Mouse (Mus musculus): ENCODE results near the gene Cfap46.
"Not testable (repeated sequence)": the region's sequence is repeated elsewhere in the genome, so short reads cannot be mapped to it uniquely, and the experiment has no call there.

The Cfap46 gene

GRCm38 (mm10) chr7:139663318-139663717 is 20.3 kb downstream of the Cfap46 start:
- no peak for DNase-seq (ENCODE audit: low spot score)

GRCm38 (mm10) chr7:139659901-139660300 is 23.7 kb downstream of the Cfap46 start:
- DNase-seq (ENCODE audit: low spot score) = not testable (repeated sequence)

DNA sequence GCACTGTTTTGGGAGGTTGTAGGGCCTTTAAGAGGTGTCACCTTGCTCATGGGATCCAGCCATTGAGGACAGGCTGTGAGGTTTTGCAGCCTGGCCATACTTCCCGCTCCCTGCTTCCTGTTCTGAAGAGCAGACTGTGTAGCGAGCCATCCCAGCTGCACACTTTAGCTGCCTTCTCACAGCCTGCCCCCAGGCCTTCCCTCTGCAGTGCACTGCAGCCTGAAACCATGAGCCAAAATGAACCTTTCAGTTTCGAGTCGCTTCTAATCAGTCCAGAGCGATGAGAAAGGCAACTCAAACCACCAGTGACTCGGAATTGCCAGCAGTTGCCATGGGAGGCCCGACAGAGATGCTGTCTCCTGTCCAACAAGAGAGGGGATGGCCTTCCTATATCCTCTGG is 33.9 kb downstream of the Cfap46 start:
- no peak for DNase-seq (ENCODE audit: low spot score)

GRCm38 (mm10) chr7:139648107-139648824 is 35.4 kb downstream of the Cfap46 start:
- peak; percentile 65 for DNase-seq (ENCODE audit: low spot score)

DNA sequence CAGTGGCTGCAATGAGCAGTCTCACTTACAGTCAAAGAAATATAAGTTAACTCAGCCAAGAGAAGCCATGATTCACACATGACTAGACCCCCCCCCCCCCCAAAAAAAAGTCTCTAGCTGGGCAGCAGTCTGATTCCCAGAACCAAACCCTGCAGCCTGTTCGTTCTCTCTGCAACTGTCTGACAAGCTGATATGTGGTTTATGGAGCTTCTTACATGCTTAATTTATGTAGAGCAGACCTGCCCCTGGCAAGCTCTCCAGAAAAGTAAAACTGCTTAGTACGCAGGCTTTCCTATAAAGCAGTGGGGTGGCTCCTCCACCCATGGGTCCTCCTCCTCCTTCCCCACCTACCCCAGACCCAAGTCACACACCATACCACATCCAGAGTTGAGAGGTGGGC is 50.2 kb downstream of the Cfap46 start:
- DNase-seq (ENCODE audit: low spot score) = no peak

DNA sequence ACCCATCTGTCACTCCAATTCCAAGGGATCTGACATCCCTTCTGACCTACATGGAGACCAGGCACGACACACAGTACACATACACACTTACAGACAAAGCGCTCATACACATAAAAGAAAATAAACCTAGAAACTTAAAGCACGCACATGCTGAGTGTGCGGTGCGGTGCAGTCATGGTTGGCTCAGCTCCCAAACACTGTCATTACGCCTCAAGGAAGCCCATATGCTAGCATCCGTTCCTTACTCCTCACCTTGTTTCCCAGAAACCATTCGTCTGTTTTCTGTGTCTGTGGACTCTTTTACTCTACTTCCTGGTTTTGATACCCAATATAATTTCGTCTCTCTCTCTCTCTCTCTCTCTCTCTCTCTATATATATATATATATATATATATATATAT is 58.5 kb downstream of the Cfap46 start:
- DNase-seq (ENCODE audit: low spot score) = no peak

DNA sequence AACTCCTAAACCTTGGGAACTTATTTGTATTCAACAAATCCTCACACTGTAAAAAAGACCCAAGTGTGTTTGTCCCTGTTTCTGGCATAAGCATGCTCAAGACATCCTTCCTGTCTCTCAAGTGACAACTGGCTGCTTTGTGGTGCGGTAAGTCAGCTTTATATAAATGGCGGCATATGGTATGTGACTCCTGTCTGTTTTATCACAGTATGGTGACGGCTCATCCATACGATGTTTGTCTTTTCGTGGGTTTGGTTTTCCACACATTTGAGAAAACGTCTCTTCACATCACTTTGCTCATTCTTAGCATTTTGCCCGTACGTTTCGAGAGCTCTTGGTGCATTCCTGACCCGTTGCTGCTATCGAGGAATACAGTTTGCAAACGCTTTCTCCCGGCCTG is 61.0 kb downstream of the Cfap46 start:
- DNase-seq (ENCODE audit: low spot score) = no peak

- peak; percentile 7 for DNase-seq (ENCODE audit: low spot score)
These were observed 67.5 kb downstream of the Cfap46 start for GRCm38 (mm10) chr7:139615767-139616766.

DNA sequence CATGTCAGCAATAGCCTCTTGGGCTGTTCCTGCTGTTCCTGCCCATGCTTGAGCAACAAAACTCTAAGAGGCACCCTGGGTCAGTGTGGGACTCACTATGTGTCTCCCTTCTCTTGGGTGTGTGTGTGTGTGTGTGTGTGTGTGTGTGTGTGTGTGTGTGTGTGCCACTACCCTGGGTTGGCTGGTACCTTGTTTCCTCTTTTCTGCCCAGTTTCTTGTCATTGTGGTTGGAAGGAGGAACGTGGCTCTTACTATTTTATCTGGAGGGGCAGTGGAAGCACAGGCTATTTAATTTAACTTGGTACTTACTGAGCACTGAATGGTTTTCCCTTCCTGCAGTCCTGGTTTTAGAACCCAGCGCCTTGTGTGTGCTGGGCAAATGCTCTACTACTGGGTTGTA is 73.3 kb downstream of the Cfap46 start:
- DNase-seq (ENCODE audit: low spot score) = no peak

- DNase-seq (ENCODE audit: low spot score) = no peak
These were observed 87.8 kb downstream of the Cfap46 start for GRCm38 (mm10) chr7:139595862-139596261.

- DNase-seq (ENCODE audit: low spot score) = no peak
These were observed 88.3 kb downstream of the Cfap46 start for GRCm38 (mm10) chr7:139595311-139595710.

DNA sequence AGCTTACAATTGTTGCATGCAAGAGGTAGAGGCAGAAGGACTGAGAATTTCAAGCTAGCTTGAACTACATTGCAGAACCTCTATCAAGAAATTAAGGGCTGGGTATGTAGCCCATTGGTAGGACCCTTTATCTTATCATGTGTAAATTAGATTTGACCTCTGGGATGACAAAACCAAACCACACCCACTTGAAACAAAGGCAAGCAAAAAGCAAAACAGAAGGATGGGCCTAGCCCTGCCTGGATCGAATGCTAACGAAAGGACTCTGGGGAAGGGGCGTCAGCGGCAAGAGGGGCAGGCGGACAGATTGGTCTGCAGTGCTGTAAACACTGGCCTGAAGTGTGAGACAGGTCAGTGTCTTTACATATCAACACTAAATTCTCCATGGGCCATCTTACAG is 92.3 kb downstream of the Cfap46 start:
- no peak for DNase-seq (ENCODE audit: low spot score)

DNA sequence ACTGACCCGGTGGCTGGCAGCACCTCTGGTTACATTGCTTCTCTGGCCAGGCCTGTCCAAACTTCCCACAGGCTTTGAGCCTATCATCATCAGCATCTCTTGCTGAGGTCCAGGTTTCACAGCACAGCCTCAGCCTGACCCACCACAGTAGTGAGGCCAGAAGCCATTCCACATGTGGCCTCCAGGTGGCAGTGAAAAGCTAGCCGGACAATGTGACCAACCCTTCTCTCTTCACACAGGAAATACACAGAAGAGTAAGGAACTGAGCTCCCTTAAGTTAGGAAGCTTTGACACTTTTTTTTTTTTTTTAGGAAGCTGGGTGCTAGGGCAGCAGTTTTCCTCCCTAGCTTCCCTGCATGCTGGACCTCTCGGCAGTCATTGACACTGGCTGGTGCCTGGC is 93.3 kb downstream of the Cfap46 start:
- no peak for DNase-seq (ENCODE audit: low spot score)

DNA sequence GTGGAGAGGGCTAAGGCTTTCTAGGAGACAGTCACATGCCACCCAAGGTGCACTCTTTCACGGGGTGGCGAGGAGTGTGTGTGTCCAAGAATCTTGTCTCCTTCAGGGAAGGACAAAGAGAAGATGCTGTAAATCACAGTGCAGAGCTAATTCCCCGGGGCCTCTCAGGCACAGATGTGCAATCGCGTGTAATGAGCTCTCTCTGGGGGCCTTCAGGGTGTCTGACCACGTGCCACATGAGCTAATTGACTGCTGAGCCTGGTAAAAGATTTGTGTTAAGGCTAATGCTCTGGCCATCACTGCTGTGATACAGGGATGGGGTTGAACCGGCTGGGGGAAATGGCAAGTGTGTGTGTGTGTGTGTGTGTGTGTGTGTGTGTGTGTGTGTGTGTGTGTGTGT is 95.7 kb downstream of the Cfap46 start:
- no peak for DNase-seq (ENCODE audit: low spot score)

GRCm38 (mm10) chr7:139585183-139585821 is 98.3 kb downstream of the Cfap46 start:
- no peak for DNase-seq (ENCODE audit: low spot score)

DNA sequence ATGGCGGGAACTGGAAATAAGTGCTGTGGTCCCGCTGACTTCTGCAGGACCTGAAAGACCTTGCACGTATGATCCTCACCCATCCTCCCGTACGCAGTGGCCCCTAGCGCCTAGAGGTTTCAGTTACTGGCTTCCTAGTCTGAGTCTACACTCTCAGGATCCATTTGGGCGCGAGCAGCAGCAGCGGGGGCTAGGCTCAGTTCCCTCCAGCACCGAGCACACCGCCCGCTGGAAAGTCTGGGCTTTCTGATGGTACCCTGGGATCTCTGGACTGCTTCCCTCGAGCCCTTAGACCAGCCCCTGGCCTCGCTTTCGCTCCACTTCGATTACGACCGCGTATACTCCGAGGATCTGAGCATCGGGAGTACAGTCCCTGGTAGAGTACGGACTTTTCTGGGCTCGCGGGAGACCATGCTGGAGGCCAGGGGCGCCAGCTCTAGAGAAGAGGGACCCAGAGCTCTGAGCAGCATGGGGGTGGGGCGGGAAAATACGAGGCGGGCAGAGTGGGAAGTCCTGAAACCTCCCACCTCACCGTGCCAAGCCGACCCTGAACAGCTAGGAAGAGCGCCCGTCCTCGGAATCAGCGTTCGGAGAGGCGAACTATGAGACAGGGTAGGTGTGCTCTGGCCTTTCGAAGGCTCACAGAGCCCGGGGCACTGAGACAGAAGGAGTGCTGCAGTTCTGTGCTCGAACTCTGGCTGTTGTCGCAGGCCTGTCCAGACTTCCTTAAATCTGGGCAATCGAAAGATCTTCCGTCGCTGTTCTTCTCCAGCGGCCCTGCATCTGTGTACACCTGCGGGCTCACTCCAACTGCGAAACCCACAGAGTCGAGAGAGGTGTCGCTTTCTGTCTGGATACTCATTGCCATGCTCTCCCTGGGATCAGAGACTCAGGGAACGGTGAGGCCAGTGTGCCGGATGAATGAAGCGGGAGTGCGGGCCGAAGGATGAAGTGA is 99.1 kb downstream of the Cfap46 start:
- no peak for DNase-seq (ENCODE audit: low spot score)

GRCm38 (mm10) chr7:139583094-139583737 is 100.4 kb downstream of the Cfap46 start:
- DNase-seq (ENCODE audit: low spot score) = no peak

- peak; percentile 32 for DNase-seq (ENCODE audit: low spot score)
These were observed 101.0 kb downstream of the Cfap46 start, which contains the start of gene Nkx6-2 for GRCm38 (mm10) chr7:139582595-139582994. Gene Nkx6-2, minus strand, starts transcription at chr7:139582797.

- DNase-seq (ENCODE audit: low spot score) = no peak
These were observed 101.6 kb downstream of the Cfap46 start for GRCm38 (mm10) chr7:139581801-139582571.

Measured in ovary, adult 18-20 months (tissue).